Mouse (Mus musculus) inflammation-experienced regulatory T-cells, adult 6 months (primary cell): ENCODE data around the gene Olfr736. TPM values are rescaled to one million over a fixed set of nuclear protein-coding genes. Genes with fewer than 3 reads are reported as not detected.

Source experiments
- ATAC-seq: one replicate; pipeline ENCODE4 v1.8.0; 2017
- polyA plus RNA-seq, 3 experiments: library from polyadenylated mRNA; unstranded; fragments of 100-300 nt; shearing (Covaris generic); gene quantifications; one replicate each; pipeline ENCODE4 v1.2.1; 2017

Olfr736 gene
- polyA plus RNA-seq = not detected

GRCm38 (mm10) chr14:50380863-50381262, at the start of gene Olfr736:
Gene Olfr736 (plus strand): TSS chr14:50381163.
- no peak for ATAC-seq

GRCm38 (mm10) chr14:50348796-50349195, 32.2 kb upstream of the Olfr736 start, which contains the start of gene Olfr735:
Gene Olfr735 (minus strand): TSS chr14:50348872.
- no peak for ATAC-seq

DNA sequence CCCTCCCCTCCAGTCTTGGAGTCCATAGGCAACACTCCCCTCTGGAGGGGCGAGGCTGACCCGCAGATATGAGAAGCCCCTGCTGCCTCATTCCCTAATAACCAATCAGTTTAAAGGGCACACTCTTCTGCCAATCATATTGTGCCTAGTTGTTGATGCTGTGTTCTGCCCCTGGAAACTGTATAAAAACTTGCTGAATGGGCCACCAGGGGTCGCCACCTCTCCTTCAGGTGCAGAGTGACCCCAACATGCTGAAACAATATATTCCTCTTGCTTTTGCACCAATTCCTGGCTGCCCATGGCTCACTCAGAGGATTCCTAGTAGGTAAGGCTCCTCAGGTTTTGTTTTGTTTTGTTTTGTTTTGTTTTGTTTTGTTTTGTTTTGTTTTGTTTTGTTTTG, 28.5 kb upstream of the Olfr736 start:
- no peak for ATAC-seq

GRCm38 (mm10) chr14:50356725-50357124, 24.2 kb upstream of the Olfr736 start:
- ATAC-seq = no peak

DNA sequence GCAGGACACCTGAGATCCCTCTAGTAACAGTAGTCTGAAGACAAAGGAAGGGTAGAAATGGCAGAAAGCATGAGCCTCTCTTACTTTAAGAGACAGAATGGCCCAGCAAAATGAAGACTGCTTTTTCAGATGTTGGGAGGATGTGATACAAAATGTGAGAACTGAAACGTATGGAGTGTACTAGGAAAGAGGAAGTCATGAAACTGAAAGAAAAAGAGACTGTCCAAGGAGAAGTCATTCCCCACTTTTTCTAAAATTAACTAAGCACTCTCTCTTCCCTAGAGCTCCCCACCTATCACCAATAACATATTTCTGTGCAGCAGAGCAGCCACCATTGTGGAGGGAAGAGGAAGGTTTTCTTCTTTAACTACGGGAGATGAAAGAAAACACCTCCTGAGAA, 23.4 kb upstream of the Olfr736 start, which contains the start of gene Tlr11:
Tlr11 (plus strand) TSS at position 322 of the 400 bp plus-strand sequence.
- no peak for ATAC-seq

- no peak for ATAC-seq
Measured at GRCm38 (mm10) chr14:50360480-50360879, 20.5 kb upstream of the Olfr736 start.

GRCm38 (mm10) chr14:50363561-50363960, 17.4 kb upstream of the Olfr736 start:
- no peak for ATAC-seq

GRCm38 (mm10) chr14:50407268-50407667, 26.3 kb downstream of the Olfr736 start, which contains the start of gene Olfr738:
Gene Olfr738 (plus strand): TSS chr14:50407568.
- no peak for ATAC-seq

DNA sequence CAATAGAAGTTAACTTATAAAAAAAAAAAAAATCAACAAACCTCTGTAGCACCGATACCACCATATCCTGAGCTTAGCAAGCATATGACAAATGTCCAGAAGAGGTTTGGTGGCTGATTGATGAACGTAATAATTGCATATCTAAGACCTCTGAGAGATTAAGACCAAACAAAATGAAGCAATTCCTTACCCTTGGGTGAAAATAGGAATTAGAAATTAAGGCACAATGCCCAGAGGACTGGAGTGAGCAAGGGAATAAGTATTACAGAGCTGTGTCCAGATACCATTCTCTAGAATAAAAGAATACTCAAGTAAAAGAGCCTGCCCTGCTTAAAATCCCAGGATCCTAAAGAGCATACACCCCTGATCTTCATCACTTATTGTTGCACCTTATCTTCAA, 37.4 kb downstream of the Olfr736 start, which contains the start of gene Olfr739:
Olfr739 (plus strand) TSS at position 301 of the 400 bp plus-strand sequence.
- no peak for ATAC-seq

Other genes with a start within 250 kb of the Olfr736 start
- not detected for gene Olfr728, start 238.5 kb upstream of the Olfr736 start, polyA plus RNA-seq
- gene Olfr729, start 228.3 kb upstream of the Olfr736 start, polyA plus RNA-seq = not detected
- gene Olfr730, start 193.0 kb upstream of the Olfr736 start, polyA plus RNA-seq = not detected
- gene Olfr731, start 139.3 kb upstream of the Olfr736 start, polyA plus RNA-seq = not detected
- gene Olfr732, start 97.0 kb upstream of the Olfr736 start, polyA plus RNA-seq = not detected
- not detected for gene Olfr733, start 79.6 kb upstream of the Olfr736 start, polyA plus RNA-seq
- not detected for gene Olfr734, start 54.4 kb upstream of the Olfr736 start, polyA plus RNA-seq
- gene Olfr735, start 32.3 kb upstream of the Olfr736 start, polyA plus RNA-seq = not detected
- gene Tlr11, start 23.2 kb upstream of the Olfr736 start, polyA plus RNA-seq = under 1 TPM in 1 of 3 experiments, not detected in 2; 0.20 TPM
- not detected for gene Olfr738, start 26.4 kb downstream of the Olfr736 start, polyA plus RNA-seq
- not detected for gene Olfr739, start 37.5 kb downstream of the Olfr736 start, polyA plus RNA-seq
- not detected for gene Olfr740, start 64.4 kb downstream of the Olfr736 start, polyA plus RNA-seq
- not detected for gene Olfr741, start 91.6 kb downstream of the Olfr736 start, polyA plus RNA-seq
- not detected for gene Olfr742, start 122.4 kb downstream of the Olfr736 start, polyA plus RNA-seq
- not detected for gene Olfr743, start 140.7 kb downstream of the Olfr736 start, polyA plus RNA-seq
- gene Olfr744, start 233.7 kb downstream of the Olfr736 start, polyA plus RNA-seq = not detected